Mouse (Mus musculus) left cerebral cortex, postnatal 25 days (tissue): Measurements from ENCODE around the gene Mical3. TPM values are rescaled to one million over a fixed set of nuclear protein-coding genes. Genes with fewer than 3 reads are reported as not detected.
"Not testable (repeated sequence)": the region's sequence is repeated elsewhere in the genome, so short reads cannot be mapped to it uniquely, and the experiment has no call there.

ENCODE experiments used
- DNase-seq, 2 experiments: peaks; one replicate each; pipeline ENCODE4 v3.0.0; 2022; ENCODE audit warnings: low spot score in 2 of 2, mixed read lengths in 1 of 2
- intact Hi-C: fragments of 180-260 bp; cut with DNase I; formaldehyde crosslinking; loops from one replicate; pipeline ENCODE4 v1.15.1; 2025
- total RNA-seq, 2 experiments: library from RNA; stranded (reverse); gene quantifications; 2 replicates each; pipeline ENCODE4 v1.2.3; 2021

The Mical3 gene
- total RNA-seq, 2 experiments from 2014 or later: 110 to 127 TPM

GRCm38 (mm10) chr6:120927765-120928164 lies 203.0 kb downstream of the Mical3 start:
- DNase-seq: peak in 1 of 2 experiments; percentile 26
- intact Hi-C loops: no loop called here

- no peak for DNase-seq
- intact Hi-C loops: no loop called here
Observed at GRCm38 (mm10) chr6:120926880-120927279, 203.9 kb downstream of the Mical3 start.

- DNase-seq, intact Hi-C loops: not testable (repeated sequence)
Observed at GRCm38 (mm10) chr6:120924791-120925321, 205.9 kb downstream of the Mical3 start.

GRCm38 (mm10) chr6:120917975-120918374 lies 212.8 kb downstream of the Mical3 start:
- intact Hi-C loops: no loop called here
- DNase-seq: no peak

GRCm38 (mm10) chr6:120916972-120917881 lies 213.6 kb downstream of the Mical3 start:
- intact Hi-C loops, DNase-seq: not testable (repeated sequence)

GRCm38 (mm10) chr6:120916074-120916971 lies 214.5 kb downstream of the Mical3 start, which contains the start of gene Bid:
Bid (minus strand) TSS chr6:120916853.
- DNase-seq: peak; percentile 74 to 82
- intact Hi-C loops: no loop called here

- intact Hi-C loops: no loop called here
- no peak for DNase-seq
Observed at GRCm38 (mm10) chr6:120915649-120915975, 215.2 kb downstream of the Mical3 start.

- DNase-seq: no peak
- intact Hi-C loops: no loop called here
Observed at GRCm38 (mm10) chr6:120914911-120915648, 215.7 kb downstream of the Mical3 start.

- no peak for DNase-seq
- intact Hi-C loops: no loop called here
Observed at GRCm38 (mm10) chr6:120914533-120914910, 216.3 kb downstream of the Mical3 start.

GRCm38 (mm10) chr6:120913783-120914182 lies 217.0 kb downstream of the Mical3 start:
- DNase-seq: no peak
- intact Hi-C loops: no loop called here

GRCm38 (mm10) chr6:120912931-120913330 lies 217.9 kb downstream of the Mical3 start:
- intact Hi-C loops: no loop called here
- no peak for DNase-seq

GRCm38 (mm10) chr6:120911213-120912007 lies 219.4 kb downstream of the Mical3 start:
- intact Hi-C loops: no loop called here
- DNase-seq: no peak

GRCm38 (mm10) chr6:120909501-120909900 lies 221.3 kb downstream of the Mical3 start:
- intact Hi-C loops: no loop called here
- DNase-seq: no peak

GRCm38 (mm10) chr6:120907876-120908597 lies 222.8 kb downstream of the Mical3 start:
- intact Hi-C loops, DNase-seq: not testable (repeated sequence)

GRCm38 (mm10) chr6:120906521-120906920 lies 224.3 kb downstream of the Mical3 start:
- no peak for DNase-seq
- intact Hi-C loops: no loop called here

- intact Hi-C loops: no loop called here
Observed at GRCm38 (mm10) chr6:120905111-120905510, 225.7 kb downstream of the Mical3 start.

GRCm38 (mm10) chr6:120903961-120904360 lies 226.8 kb downstream of the Mical3 start:
- intact Hi-C loops: loop anchor here (2.0 kb wide), 1 partner anchor 273 kb away; no protein-coding TSS in a partner anchor

More at GRCm38 (mm10) chr6:120905111-120905510, 225.7 kb downstream of the Mical3 start:
- DNase-seq: no peak

GRCm38 (mm10) chr6:120903450-120903912 lies 227.3 kb downstream of the Mical3 start:
- intact Hi-C loops: loop anchor here (2.0 kb wide), 1 partner anchor 273 kb away; no protein-coding TSS in a partner anchor
- no peak for DNase-seq

More at GRCm38 (mm10) chr6:120903961-120904360, 226.8 kb downstream of the Mical3 start:
- no peak for DNase-seq
